Mouse (Mus musculus) neural tube, embryonic 10.5 days (tissue): ENCODE results near the gene P3h1.

Source experiments
- DNase-seq: peaks from one replicate; pipeline ENCODE4 v3.0.0-alpha.2; 2017; ENCODE audit warnings: low spot score; ENCODE audit errors: extremely low spot score

Gene P3h1

DNA sequence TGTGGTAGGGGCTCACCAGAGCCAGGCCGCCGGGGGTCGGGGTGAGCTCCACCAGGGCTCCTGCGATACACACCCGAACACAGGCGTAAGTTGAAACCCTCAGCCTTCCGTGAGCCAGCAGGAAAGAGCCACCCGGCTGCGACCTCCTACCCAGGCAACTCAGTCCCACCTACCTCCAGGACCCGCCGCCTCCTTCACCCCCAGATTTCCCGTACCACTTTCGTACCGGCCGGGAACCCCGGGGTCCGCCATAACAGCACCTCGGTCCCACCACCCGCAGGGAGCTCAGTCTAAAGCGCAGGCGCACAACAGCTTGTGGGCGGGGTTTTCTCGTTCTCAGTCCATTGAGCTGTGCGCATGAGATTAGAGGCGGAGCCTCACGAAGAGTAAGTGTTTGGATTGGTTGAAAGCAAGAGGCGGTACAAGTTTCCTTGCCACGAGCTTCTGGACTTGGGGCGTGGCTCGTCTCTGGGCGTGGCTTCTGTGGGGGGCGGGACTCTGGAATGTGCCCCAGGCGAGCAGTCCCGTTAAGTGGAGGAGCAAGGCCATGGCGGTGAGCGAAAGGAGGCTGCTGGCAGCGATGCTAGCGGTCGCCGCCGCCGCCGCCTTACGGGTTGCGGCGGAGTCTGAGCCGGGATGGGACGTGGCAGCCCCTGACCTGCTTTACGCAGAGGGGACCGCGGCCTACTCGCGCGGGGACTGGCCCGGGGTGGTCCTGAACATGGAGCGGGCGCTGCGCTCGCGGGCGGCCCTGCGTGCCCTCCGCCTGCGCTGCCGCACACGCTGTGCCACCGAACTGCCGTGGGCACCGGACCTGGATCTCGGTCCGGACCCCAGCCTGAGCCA, at the start of gene P3h1, which contains the start of gene AU022252:
Gene P3h1, plus strand, starts transcription at position 506 of the 846 bp plus-strand sequence.
Gene AU022252, minus strand, starts transcription at position 303 of the 846 bp plus-strand sequence.
- DNase-seq, result peak; percentile 95

DNA sequence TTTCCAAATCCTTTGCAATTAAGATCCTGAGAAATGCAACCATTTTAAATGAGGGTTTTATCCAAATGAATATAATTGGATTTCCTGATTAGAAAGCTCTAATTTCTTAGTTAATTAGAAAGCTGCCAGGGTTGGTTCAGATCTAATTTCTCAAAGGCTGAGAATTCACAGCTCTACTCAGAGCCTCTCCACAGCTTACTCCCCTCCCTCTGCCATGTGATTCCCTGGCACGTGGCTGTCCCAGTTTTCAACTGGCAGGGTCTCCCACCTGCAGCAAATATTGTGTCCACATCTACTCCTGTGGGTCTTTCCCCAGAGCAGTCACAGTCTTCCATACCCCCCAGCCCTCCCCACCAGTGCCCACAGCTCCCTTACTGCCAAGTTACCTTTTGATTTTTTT, 49.2 kb upstream of the P3h1 start:
- DNase-seq, result no peak

DNA sequence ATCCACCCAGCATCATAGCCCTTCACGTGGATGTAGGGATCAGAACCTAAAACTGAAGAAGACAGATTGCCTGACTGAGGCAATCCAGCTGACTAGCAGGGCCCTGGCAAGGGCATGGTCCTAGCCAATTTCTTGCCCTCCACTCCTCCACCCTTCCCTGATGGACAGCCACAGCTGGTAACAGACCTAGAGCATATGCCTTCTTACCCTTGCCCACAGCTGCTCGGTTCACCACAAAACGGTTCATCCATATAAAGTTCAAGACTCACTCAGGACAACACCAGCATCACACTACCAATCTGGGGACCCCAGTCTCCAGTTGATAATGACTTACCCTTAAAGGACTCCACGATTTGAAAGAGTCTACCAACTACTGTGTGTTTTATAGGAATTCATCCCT, 46.9 kb upstream of the P3h1 start:
- no peak for DNase-seq

- no peak for DNase-seq
Measured at GRCm38 (mm10) chr4:119188060-119188785, 44.5 kb upstream of the P3h1 start.

DNA sequence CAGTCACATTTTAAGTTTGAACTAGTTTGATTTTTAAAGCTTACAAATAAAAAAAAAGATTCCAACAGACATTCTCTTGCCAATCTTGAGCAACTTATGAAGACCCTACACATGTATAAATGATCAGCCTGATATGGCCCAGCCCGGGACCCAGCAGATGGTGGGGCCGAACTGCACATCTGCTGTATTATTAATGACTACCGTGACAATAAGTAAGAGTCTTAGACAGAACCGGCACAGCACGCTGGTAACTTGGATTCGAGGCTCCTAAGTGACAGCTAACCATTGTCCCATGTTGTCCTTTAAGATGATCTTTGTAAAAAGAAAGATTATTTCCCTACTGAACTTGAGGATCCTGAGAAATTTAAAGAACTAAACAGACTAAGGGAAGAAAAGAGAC, 43.3 kb upstream of the P3h1 start:
- no peak for DNase-seq

DNA sequence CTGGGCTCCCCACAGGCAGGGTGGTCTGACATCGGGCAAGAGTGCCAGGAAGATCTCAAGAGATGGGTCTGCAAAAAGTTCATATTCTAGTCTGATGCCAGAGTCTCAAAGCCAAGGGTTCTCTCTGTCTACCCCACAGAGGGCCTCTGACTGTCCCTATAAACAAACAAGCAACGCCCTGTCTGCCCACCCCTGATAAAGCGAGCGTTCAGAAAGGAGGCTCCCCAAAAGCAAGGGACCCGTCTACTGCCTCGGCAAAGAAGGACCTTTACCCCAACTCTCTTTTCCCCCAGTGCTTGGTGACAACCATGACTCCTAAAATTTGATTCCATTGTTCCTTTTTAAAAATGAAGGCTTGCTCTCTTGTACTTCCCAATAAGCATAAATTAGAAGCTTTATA, 42.9 kb upstream of the P3h1 start, which contains the start of gene Ermap:
Gene Ermap, minus strand, starts transcription at position 148 of the 400 bp plus-strand sequence.
- DNase-seq, result no peak

GRCm38 (mm10) chr4:119190618-119191017, 42.1 kb upstream of the P3h1 start:
- no peak for DNase-seq

DNA sequence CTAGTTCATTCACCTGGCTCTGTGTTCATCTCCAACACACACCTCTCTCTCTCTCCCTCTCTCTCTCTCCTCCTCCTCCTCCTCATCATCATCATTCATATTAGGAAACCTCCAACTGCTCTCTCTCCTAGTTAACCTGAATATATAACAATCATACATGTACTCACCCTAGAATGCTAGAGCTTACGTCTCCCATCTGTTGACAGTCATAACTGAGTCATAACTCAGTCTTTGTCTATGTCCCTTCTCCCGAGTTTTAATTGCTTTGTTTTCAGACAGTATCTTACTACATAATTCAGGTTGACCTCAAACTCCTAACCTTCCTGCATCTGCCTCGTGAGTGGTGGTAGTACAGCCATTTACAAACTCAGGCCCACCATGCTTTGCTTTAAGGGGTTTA, 41.4 kb upstream of the P3h1 start:
- DNase-seq, result no peak

DNA sequence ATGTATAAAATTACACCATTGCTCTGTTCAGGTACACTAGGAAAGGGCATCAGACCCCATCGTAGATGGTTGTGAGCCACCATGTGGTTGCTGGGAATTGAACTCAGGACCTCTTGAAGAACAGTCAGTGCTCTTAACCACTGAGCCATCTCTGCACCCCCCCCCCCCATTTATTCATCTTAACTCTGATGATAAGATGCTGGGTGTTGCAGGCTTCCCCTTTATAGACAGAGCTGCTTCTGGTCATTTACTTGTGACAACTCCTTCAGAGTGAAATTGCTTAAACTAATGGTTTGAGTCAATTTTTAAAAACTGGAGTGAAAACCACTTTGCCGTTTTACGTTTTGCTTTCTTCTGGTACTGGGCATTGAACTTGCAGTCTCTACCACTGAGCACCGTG, 40.0 kb upstream of the P3h1 start:
- DNase-seq, result no peak

GRCm38 (mm10) chr4:119194909-119195581, 37.7 kb upstream of the P3h1 start, which contains the start of gene Svbp:
Svbp (plus strand) TSS chr4:119195306.
- peak; percentile 95 for DNase-seq

- no peak for DNase-seq
Measured at GRCm38 (mm10) chr4:119195582-119196320, 37.0 kb upstream of the P3h1 start.

DNA sequence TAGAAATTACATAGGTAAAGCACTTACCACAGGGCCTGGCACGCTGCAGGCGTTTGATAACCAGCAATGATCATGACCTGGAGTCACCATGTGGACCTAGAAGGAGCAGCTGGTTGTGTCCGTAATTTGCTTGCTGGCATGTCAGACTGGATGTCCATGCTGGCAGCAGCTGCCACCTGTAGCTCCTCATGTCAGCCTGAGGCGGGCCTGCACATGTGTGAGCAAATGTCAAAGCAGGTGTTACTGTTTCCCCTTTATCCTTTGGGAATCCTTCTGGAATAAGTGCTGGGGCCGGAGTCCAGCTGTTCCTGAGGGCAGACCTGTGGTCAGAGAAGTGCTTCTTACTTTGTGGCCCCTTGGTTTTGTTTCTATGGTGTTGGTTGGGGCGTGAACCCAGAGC, 34.6 kb upstream of the P3h1 start:
- DNase-seq, result no peak

GRCm38 (mm10) chr4:119204672-119205071, 28.0 kb upstream of the P3h1 start:
- peak; percentile 52 for DNase-seq

GRCm38 (mm10) chr4:119216667-119217066, 16.0 kb upstream of the P3h1 start:
- no peak for DNase-seq

DNA sequence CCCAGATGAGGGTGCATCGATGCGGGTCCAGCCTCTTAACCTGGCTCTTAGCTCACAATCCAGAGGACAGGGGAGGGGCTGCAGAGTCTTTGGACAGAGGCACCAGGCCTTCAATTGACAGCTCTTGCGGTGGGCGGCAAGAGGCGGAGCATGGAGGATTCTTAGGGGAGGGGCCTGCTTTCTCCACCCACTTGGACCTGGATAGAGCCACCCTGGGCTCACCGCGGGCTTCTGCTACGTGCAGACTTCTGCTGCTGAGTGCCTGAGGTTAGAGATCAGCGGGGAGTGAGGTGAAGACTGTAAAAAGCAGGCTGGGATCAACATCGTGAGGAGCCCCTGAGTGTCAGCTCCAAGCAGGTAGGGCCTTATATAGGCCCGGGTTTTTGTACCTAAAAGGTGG, 14.5 kb upstream of the P3h1 start, which contains the start of gene Tmem269:
Gene Tmem269, minus strand, starts transcription at position 49 of the 400 bp plus-strand sequence.
- DNase-seq, result no peak

DNA sequence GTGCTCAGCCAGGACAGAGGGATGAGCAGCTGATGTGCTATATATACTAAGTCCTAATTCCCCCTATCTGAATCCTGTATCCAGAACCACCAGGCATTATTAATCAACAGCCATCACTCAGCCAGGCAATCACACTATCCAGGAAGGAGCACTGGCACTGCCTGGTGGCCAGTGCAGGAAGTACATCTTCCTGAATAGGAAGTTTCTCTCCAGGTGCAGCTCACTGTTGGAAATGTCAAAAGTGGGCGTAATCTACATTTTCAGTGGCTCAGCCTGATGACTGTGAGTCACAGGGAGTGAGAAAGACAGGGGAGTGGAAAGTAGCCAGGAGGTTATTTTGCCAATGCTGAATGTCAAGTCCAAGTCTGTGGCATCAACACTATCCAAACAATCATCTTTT, 9.0 kb upstream of the P3h1 start:
- DNase-seq, result peak; percentile 30

GRCm38 (mm10) chr4:119224534-119224933, 8.2 kb upstream of the P3h1 start:
- DNase-seq, result no peak

- DNase-seq, result no peak
Measured at GRCm38 (mm10) chr4:119225719-119226118, 7.0 kb upstream of the P3h1 start.

- no peak for DNase-seq
Measured at GRCm38 (mm10) chr4:119226751-119227150, 6.0 kb upstream of the P3h1 start.

- peak; percentile 61 for DNase-seq
Measured at GRCm38 (mm10) chr4:119233256-119233901, 664 bp downstream of the P3h1 start.
